Mouse (Mus musculus): Measurements from ENCODE around the gene Slc25a24. TPM values are rescaled to one million over a fixed set of nuclear protein-coding genes. Genes with fewer than 3 reads are reported as not detected.

Gene Slc25a24
- total and polyA plus RNA-seq, 2 experiments from 2014 or later = 3.0 to 3.1 TPM

- no peak overlapping the region for H3K9ac ChIP-seq (replicated peaks; ENCODE audit: low read length)
- H3K36me3 ChIP-seq (ENCODE audit: insufficient read depth, low read length) = no peaks in the 10 kb centered on the region
- H3K9me3 ChIP-seq (ENCODE audit: low read length) = no peaks in the 10 kb centered on the region
- H3K27me3 ChIP-seq (ENCODE audit: insufficient read depth, low read length) = no peaks in the 10 kb centered on the region
- H3K4me1 ChIP-seq (ENCODE audit: insufficient read depth, low read length) = no peaks in the 10 kb centered on the region
- DNase-seq (ENCODE audit: low spot score) = no peak
- ATAC-seq = no peak
- no peak overlapping the region for H3K4me2 ChIP-seq (ENCODE audit: low read depth, low read length)
- H3K4me3 ChIP-seq (ENCODE audit: low read length) = no peak overlapping the region
- H3K27ac ChIP-seq = no peak overlapping the region
- WGBS = 100% methylated on average over 1 of the region's 1 CpGs
- TF ChIP-seq CTCF (IDR thresholded peaks at IDR 0.05; ENCODE audit: low read depth) = no peak
Observed at GRCm38 (mm10) chr3:109135352-109135751, 12.4 kb downstream of the Slc25a24 start.

GRCm38 (mm10) chr3:109152561-109152960, 29.6 kb downstream of the Slc25a24 start:
- WGBS = 62% methylated on average over 4 of the region's 4 CpGs
- H3K4me3 ChIP-seq (ENCODE audit: low read length) = no peak overlapping the region
- no peak overlapping the region for H3K27ac ChIP-seq

GRCm38 (mm10) chr3:109153410-109153809, 30.5 kb downstream of the Slc25a24 start:
- Histone ChIP-seq H3K9ac (replicated peaks; ENCODE audit: low read length) (no peak overlapping the region), H3K4me2 (ENCODE audit: low read depth, low read length) (no peak overlapping the region), H3K27me3 (ENCODE audit: insufficient read depth, low read length) (no peaks in the 10 kb centered on the region), H3K9me3 (ENCODE audit: low read length) (no peaks in the 10 kb centered on the region), H3K4me3 (ENCODE audit: low read length) (no peak overlapping the region), H3K27ac (no peak overlapping the region), H3K36me3 (ENCODE audit: insufficient read depth, low read length) (no peaks in the 10 kb centered on the region), H3K4me1 (ENCODE audit: insufficient read depth, low read length) (no peaks in the 10 kb centered on the region)
- WGBS = 89% methylated on average over 6 of the region's 6 CpGs
- ATAC-seq (no peak), DNase-seq (ENCODE audit: low spot score) (no peak)
- no peak for TF ChIP-seq CTCF (IDR thresholded peaks at IDR 0.05; ENCODE audit: low read depth)

More at GRCm38 (mm10) chr3:109152561-109152960, 29.6 kb downstream of the Slc25a24 start:
- Histone ChIP-seq H3K27me3 (ENCODE audit: insufficient read depth, low read length) (no peaks in the 10 kb centered on the region), H3K36me3 (ENCODE audit: insufficient read depth, low read length) (no peaks in the 10 kb centered on the region), H3K4me2 (ENCODE audit: low read depth, low read length) (no peak overlapping the region), H3K9me3 (ENCODE audit: low read length) (no peaks in the 10 kb centered on the region), H3K9ac (replicated peaks; ENCODE audit: low read length) (no peak overlapping the region), H3K4me1 (ENCODE audit: insufficient read depth, low read length) (no peaks in the 10 kb centered on the region)
- DNase-seq (ENCODE audit: low spot score) (no peak), ATAC-seq (no peak)
- TF ChIP-seq CTCF (IDR thresholded peaks at IDR 0.05; ENCODE audit: low read depth) = no peak

GRCm38 (mm10) chr3:109155926-109156669, 33.1 kb downstream of the Slc25a24 start:
- Histone ChIP-seq H3K27me3 (ENCODE audit: insufficient read depth, low read length) (no peaks in the 10 kb centered on the region), H3K4me3 (ENCODE audit: low read length) (no peak overlapping the region), H3K27ac (no peak overlapping the region), H3K4me1 (ENCODE audit: insufficient read depth, low read length) (no peaks in the 10 kb centered on the region), H3K9me3 (ENCODE audit: low read length) (no peaks in the 10 kb centered on the region), H3K36me3 (ENCODE audit: insufficient read depth, low read length) (no peaks in the 10 kb centered on the region), H3K9ac (replicated peaks; ENCODE audit: low read length) (no peak overlapping the region), H3K4me2 (ENCODE audit: low read depth, low read length) (no peak overlapping the region)
- DNase-seq (ENCODE audit: low spot score) = no peak
- ATAC-seq = no peak
- no peak for TF ChIP-seq CTCF (IDR thresholded peaks at IDR 0.05; ENCODE audit: low read depth)
- WGBS = 88% methylated on average over 4 of the region's 4 CpGs

- no peak overlapping the region for H3K9ac ChIP-seq (replicated peaks; ENCODE audit: low read length)
- H3K4me3 ChIP-seq (ENCODE audit: low read length) = no peak overlapping the region
- 76% methylated on average over 3 of the region's 3 CpGs for WGBS
- no peaks in the 10 kb centered on the region for H3K27me3 ChIP-seq (ENCODE audit: insufficient read depth, low read length)
- H3K27ac ChIP-seq = no peak overlapping the region
- no peak for TF ChIP-seq CTCF (IDR thresholded peaks at IDR 0.05; ENCODE audit: low read depth)
- H3K9me3 ChIP-seq (ENCODE audit: low read length) = no peaks in the 10 kb centered on the region
- no peaks in the 10 kb centered on the region for H3K36me3 ChIP-seq (ENCODE audit: insufficient read depth, low read length)
- DNase-seq (ENCODE audit: low spot score) (no peak), ATAC-seq (no peak)
- H3K4me2 ChIP-seq (ENCODE audit: low read depth, low read length) = no peak overlapping the region
- no peaks in the 10 kb centered on the region for H3K4me1 ChIP-seq (ENCODE audit: insufficient read depth, low read length)
Observed at GRCm38 (mm10) chr3:109157481-109157880, 34.5 kb downstream of the Slc25a24 start.

GRCm38 (mm10) chr3:109164088-109164487, 41.1 kb downstream of the Slc25a24 start:
- Histone ChIP-seq H3K9me3 (ENCODE audit: low read length) (no peaks in the 10 kb centered on the region), H3K4me2 (ENCODE audit: low read depth, low read length) (no peak overlapping the region), H3K9ac (replicated peaks; ENCODE audit: low read length) (no peak overlapping the region), H3K4me1 (ENCODE audit: insufficient read depth, low read length) (no peaks in the 10 kb centered on the region), H3K36me3 (ENCODE audit: insufficient read depth, low read length) (no peaks in the 10 kb centered on the region), H3K4me3 (ENCODE audit: low read length) (no peak overlapping the region), H3K27ac (no peak overlapping the region), H3K27me3 (ENCODE audit: insufficient read depth, low read length) (no peaks in the 10 kb centered on the region)
- ATAC-seq = no peak
- WGBS = 54% methylated on average over 2 of the region's 2 CpGs
- no peak for TF ChIP-seq CTCF (IDR thresholded peaks at IDR 0.05; ENCODE audit: low read depth)
- no peak for DNase-seq (ENCODE audit: low spot score)

- Histone ChIP-seq H3K36me3 (ENCODE audit: insufficient read depth, low read length) (no peaks in the 10 kb centered on the region), H3K27ac (no peak overlapping the region), H3K4me2 (ENCODE audit: low read depth, low read length) (no peak overlapping the region), H3K27me3 (ENCODE audit: insufficient read depth, low read length) (no peaks in the 10 kb centered on the region), H3K9ac (replicated peaks; ENCODE audit: low read length) (no peak overlapping the region), H3K4me1 (ENCODE audit: insufficient read depth, low read length) (no peaks in the 10 kb centered on the region), H3K4me3 (ENCODE audit: low read length) (no peak overlapping the region), H3K9me3 (ENCODE audit: low read length) (no peaks in the 10 kb centered on the region)
- 65% methylated on average over 1 of the region's 1 CpGs for WGBS
- DNase-seq (ENCODE audit: low spot score) = no peak
- no peak for ATAC-seq
- TF ChIP-seq CTCF (IDR thresholded peaks at IDR 0.05; ENCODE audit: low read depth) = no peak
Observed at GRCm38 (mm10) chr3:109164644-109165043, 41.7 kb downstream of the Slc25a24 start.

Measured in hindbrain, postnatal 0 days (tissue).